10 mouse cellular contexts compared by ENCODE assay signal in genomic region chr12:85619898-85620443, GRCm38 (mm10). TPM values are rescaled to one million over a fixed set of nuclear protein-coding genes. Genes with fewer than 3 reads are reported as not detected.
DNase-seq lines count a peak whose midpoint lies in the region; ATAC-seq and TF ChIP-seq lines count a peak whose summit lies in the region.
"Had no signal": no experiment of that assay in that cellular context is flagged by ENCODE, and none has a peak within 500 bp of the region (broad histone marks: within the 10 kb centered on the region; RNA-seq: fewer than 3 reads in every experiment).

No protein-coding gene starts in this region.

- WGBS in olfactory bulb, adult 2 months, result 42% methylated on average over 11 of the region's 11 CpGs
- WGBS in liver, postnatal 0 days (ENCODE audit: insufficient replicate concordance), result 74% methylated on average over 11 of the region's 11 CpGs

- H3K36me3 ChIP-seq in liver, postnatal 0 days (replicated peaks; ENCODE audit: insufficient read depth, low read length), result peaks cover 8% of the 10 kb centered on the region; the same call in 1 of the 2 replicates

- peaks cover 48% of the 10 kb centered on the region for H3K4me1 ChIP-seq in olfactory bulb, adult 2 months (ENCODE audit: control insufficient read depth, insufficient read depth, low read length)
- H3K4me1 ChIP-seq in liver, postnatal 0 days (ENCODE audit: insufficient read depth), result 0 out of 2 replicates have a peak, but pooled peaks cover 6% of the 10 kb centered on the region

- H3K4me3 ChIP-seq in olfactory bulb, adult 2 months (ENCODE audit: insufficient read depth, low read depth, low read length), result no peak overlapping the region
- H3K4me3 ChIP-seq in liver, postnatal 0 days (ENCODE audit: low read depth, low read length), result no peak overlapping the region
- H3K4me3 ChIP-seq: lung, embryonic 15.5 days had no signal

- no peak for TF ChIP-seq POLR2A in olfactory bulb, adult 2 months (IDR thresholded peaks at IDR 0.05; ENCODE audit: insufficient read depth, low read depth, low read length)

- H3K4me2 ChIP-seq in liver, postnatal 0 days (ENCODE audit: low read depth, low read length), result no peak overlapping the region
- H3K4me2 ChIP-seq: lung, embryonic 15.5 days had no signal

- no peak for TF ChIP-seq EP300 in liver, postnatal 0 days (IDR thresholded peaks at IDR 0.05; ENCODE audit: low read depth)

- no peaks in the 10 kb centered on the region for H3K27me3 ChIP-seq in liver, postnatal 0 days (ENCODE audit: insufficient read depth, low read length)
- H3K27me3 ChIP-seq: lung, embryonic 15.5 days had no signal

- DNase-seq in adrenal gland, postnatal 14 days, result peak; percentile 26
- DNase-seq in adrenal gland, adult 18-20 months (ENCODE audit: low spot score in 2 of 2), result no peak
- peak; percentile 26 for DNase-seq in retina, postnatal 1 day
- no peak for DNase-seq in retina, embryonic 14.5 days (ENCODE audit: low spot score)
- peak; percentile 67 for DNase-seq in kidney, postnatal 14 days
- no peak for DNase-seq in layer of hippocampus, adult 9-11 months
- DNase-seq in liver, postnatal 0 days, result no peak
- DNase-seq: left cerebral cortex, postnatal 4 days had no signal

- peak overlapping the region; percentile 82 for H3K27ac ChIP-seq in olfactory bulb, adult 2 months (ENCODE audit: insufficient read depth, low read depth, low read length)
- H3K27ac ChIP-seq in liver, postnatal 0 days (ENCODE audit: low read depth), result no peak overlapping the region
- H3K27ac ChIP-seq: lung, embryonic 15.5 days had no signal

- H3K9ac ChIP-seq in liver, postnatal 0 days (replicated peaks), result no peak overlapping the region
- H3K9ac ChIP-seq: lung, embryonic 15.5 days had no signal

- TF ChIP-seq CTCF in olfactory bulb, adult 2 months (IDR thresholded peaks at IDR 0.05; ENCODE audit: insufficient read depth, low read depth, low read length), result no peak
- no peak for TF ChIP-seq CTCF in liver, postnatal 0 days (IDR thresholded peaks at IDR 0.05; ENCODE audit: low read depth)

- ATAC-seq in liver, postnatal 0 days, result no peak

- H3K9me3 ChIP-seq in liver, postnatal 0 days (ENCODE audit: low read length), result no peaks in the 10 kb centered on the region
- H3K9me3 ChIP-seq: lung, embryonic 15.5 days had no signal

RNA-seq across cellular contexts. Expression of gene Jdp2, which starts 21.1 kb away (rescaled TPM):
- total RNA-seq in adrenal gland, postnatal 14 days (2021), result 16.7 and 18.7 TPM in 2 replicates
- 10 to 100 TPM; 18.4 to 23.4 TPM for total RNA-seq in adrenal gland, adult 18-20 months (2021)
- not detected in 2 replicates for polyA plus RNA-seq in olfactory bulb, adult 2 months (2012; ENCODE audit: insufficient read depth, insufficient read length, low replicate concordance, missing spikeins)
- polyA plus RNA-seq in liver, postnatal 0 days (2015; fragmentation: Nextera tagmentation; extraction: Ambion mirVana), result 0.25 and 0.33 TPM in 2 replicates

Comparison
In these comparisons a context has a peak if more than half of its experiments do, and no peak if none do; other contexts are left out.
1. DNase-seq: peak in adrenal gland, postnatal 14 days (single experiment), retina, postnatal 1 day (single experiment) and kidney, postnatal 14 days (single experiment); none in adrenal gland, adult 18-20 months (0 of 2), retina, embryonic 14.5 days (single experiment), layer of hippocampus, adult 9-11 months (single experiment) and liver, postnatal 0 days (single experiment).